Mouse (Mus musculus): Measurements from ENCODE around the gene Fance. TPM values are rescaled to one million over a fixed set of nuclear protein-coding genes. Genes with fewer than 3 reads are reported as not detected.

The Fance gene
- polyA plus RNA-seq, 1 experiment: 28.5 TPM

DNA sequence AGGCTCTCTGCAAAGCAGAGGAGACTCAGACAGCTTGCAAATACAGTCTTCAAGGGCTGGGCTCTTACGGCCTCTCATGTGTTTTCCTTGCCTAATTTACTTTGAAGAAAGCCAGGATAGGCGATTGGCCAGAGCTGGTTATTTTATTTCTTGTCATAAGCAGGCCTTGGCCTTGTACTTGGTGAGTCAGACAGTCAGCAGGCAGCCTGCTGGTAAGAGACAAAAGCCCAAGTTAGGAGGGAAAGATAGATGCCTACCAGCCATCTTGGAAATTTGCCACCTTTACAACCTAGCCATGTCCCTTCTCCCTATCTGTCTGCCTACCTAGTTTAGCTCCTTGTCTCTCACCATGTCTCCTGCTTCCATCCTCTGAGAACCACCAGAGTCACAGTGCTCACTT is 58.0 kb downstream of the Fance start:
- no peaks in the 10 kb centered on the region for H3K79me2 ChIP-seq (ENCODE audit: control insufficient read depth, insufficient read depth)
- no peaks in the 10 kb centered on the region for H3K27me3 ChIP-seq (ENCODE audit: control insufficient read depth, insufficient read depth, insufficient read length)
- no peak overlapping the region for H3K4me2 ChIP-seq (ENCODE audit: low read depth)
- H3K4me3 ChIP-seq: no peak overlapping the region
- TF ChIP-seq POLR2AphosphoS2 (IDR thresholded peaks at IDR 0.05; ENCODE audit: insufficient read length, low read depth) (no peak), POLR2A (IDR thresholded peaks at IDR 0.05; ENCODE audit: insufficient read length, low read depth) (no peak), E2F4 (IDR thresholded peaks at IDR 0.05; ENCODE audit: insufficient read depth) (no peak), USF1 (IDR thresholded peaks at IDR 0.05; ENCODE audit: low read depth) (no peak), TCF3 (IDR thresholded peaks at IDR 0.05; ENCODE audit: insufficient read length, low read depth) (no peak), MAX (IDR thresholded peaks at IDR 0.05; ENCODE audit: low read depth) (no peak), SRF (IDR thresholded peaks at IDR 0.05; ENCODE audit: control insufficient read depth, insufficient read length, low read depth) (no peak), CEBPB (IDR thresholded peaks at IDR 0.05; ENCODE audit: insufficient read depth, poor library complexity, severe bottlenecking) (no peak), TCF12 (IDR thresholded peaks at IDR 0.05; ENCODE audit: insufficient read depth, poor library complexity, severe bottlenecking) (no peak), MYOG (IDR thresholded peaks at IDR 0.05; ENCODE audit: control insufficient read depth in 1 of 3, insufficient read depth in 1 of 3, insufficient read length in 2 of 3, low read depth in 2 of 3) (no peak), MYOD1 (IDR thresholded peaks at IDR 0.05; ENCODE audit: control insufficient read depth in 1 of 3, insufficient read length in 2 of 3, low read depth in 2 of 3) (no peak)
- no peak overlapping the region for H3ac ChIP-seq (ENCODE audit: control insufficient read depth, insufficient read length)
- no peaks in the 10 kb centered on the region for H3K36me3 ChIP-seq (ENCODE audit: control insufficient read depth, insufficient read depth)

DNA sequence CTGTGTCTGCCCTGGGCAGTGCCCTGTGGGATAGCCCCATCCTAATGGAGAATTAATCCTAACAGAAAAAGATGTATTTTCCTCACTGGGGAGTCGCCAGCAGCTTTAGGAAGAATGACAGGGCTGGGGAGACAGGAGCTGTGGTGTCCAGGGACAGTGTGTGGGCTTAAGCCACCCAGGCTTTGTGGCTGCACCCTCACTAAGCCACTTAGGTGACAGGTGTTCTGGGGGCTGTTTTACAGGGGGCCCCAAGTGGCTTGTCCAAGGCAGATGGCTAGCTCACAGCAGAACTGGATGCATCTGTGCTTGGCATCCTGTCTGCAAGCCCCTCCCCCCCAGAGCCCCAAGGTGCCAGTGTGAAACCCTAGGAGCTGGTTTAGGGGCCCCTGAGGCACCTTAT is 58.6 kb downstream of the Fance start:
- Histone ChIP-seq H3K27me3 (ENCODE audit: control insufficient read depth, insufficient read depth, insufficient read length) (no peaks in the 10 kb centered on the region), H3K79me2 (ENCODE audit: control insufficient read depth, insufficient read depth) (no peaks in the 10 kb centered on the region), H3K4me3 (no peak overlapping the region), H3K4me2 (ENCODE audit: low read depth) (no peak overlapping the region), H3ac (ENCODE audit: control insufficient read depth, insufficient read length) (no peak overlapping the region), H3K36me3 (ENCODE audit: control insufficient read depth, insufficient read depth) (no peaks in the 10 kb centered on the region)
- TF ChIP-seq E2F4 (IDR thresholded peaks at IDR 0.05; ENCODE audit: insufficient read depth) (no peak), MYOD1 (IDR thresholded peaks at IDR 0.05; ENCODE audit: control insufficient read depth in 1 of 3, insufficient read length in 2 of 3, low read depth in 2 of 3) (peak in 1 of 3 experiments; percentile 59)

DNA sequence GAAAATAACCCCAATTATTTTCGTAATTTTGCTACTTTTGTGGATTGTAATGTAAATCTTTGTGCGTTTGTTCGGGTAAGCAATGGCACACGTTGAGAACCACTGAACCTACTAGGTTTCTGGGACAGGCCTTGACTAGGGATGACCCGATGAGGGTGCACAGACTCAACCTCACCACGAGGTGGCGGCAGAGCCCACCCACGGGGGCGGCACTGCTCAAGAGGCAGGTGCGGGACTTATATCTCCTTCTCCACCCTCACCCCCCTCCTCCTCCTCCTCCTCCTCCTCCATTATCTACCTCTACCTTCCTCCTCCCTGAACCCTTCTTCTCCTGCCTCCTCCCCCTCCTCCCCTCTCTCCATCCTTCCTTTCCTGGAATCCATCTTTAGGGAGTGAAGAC is 60.5 kb downstream of the Fance start:
- no peak overlapping the region for H3ac ChIP-seq (ENCODE audit: control insufficient read depth, insufficient read length)
- H3K4me2 ChIP-seq (ENCODE audit: low read depth): no peak overlapping the region
- no peaks in the 10 kb centered on the region for H3K27me3 ChIP-seq (ENCODE audit: control insufficient read depth, insufficient read depth, insufficient read length)
- no peak overlapping the region for H3K4me3 ChIP-seq
- no peaks in the 10 kb centered on the region for H3K79me2 ChIP-seq (ENCODE audit: control insufficient read depth, insufficient read depth)
- TF ChIP-seq TCF3 (IDR thresholded peaks at IDR 0.05; ENCODE audit: insufficient read length, low read depth) (no peak), MYOD1 (IDR thresholded peaks at IDR 0.05; ENCODE audit: control insufficient read depth in 1 of 3, insufficient read length in 2 of 3, low read depth in 2 of 3) (peak in 1 of 3 experiments; percentile 59), MYOG (IDR thresholded peaks at IDR 0.05; ENCODE audit: control insufficient read depth in 1 of 3, insufficient read depth in 1 of 3, insufficient read length in 2 of 3, low read depth in 2 of 3) (peak in 1 of 3 experiments; percentile 21)
- no peaks in the 10 kb centered on the region for H3K36me3 ChIP-seq (ENCODE audit: control insufficient read depth, insufficient read depth)

DNA sequence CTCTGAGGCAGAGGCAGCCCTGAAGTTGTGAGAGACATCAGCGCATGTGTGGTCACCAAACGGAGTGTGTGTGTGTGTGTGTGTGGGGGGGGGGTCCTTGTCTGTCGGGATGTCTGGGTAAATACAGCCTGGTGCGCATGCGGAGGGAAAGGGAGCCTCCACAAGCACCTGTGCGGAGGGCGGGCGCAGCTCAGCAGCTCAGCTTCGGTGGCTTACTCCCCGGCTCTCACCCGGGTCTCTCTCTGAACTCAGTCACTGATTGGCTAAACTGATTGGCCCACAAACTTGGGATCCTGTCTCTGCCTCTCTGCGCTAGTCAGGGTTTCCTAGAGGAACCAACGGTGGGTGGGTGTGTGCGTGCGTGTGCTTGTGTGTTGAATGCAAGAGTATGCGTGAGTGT is 61.2 kb downstream of the Fance start:
- Histone ChIP-seq H3K4me2 (ENCODE audit: low read depth) (no peak overlapping the region), H3K79me2 (ENCODE audit: control insufficient read depth, insufficient read depth) (no peaks in the 10 kb centered on the region), H3K4me3 (no peak overlapping the region), H3K27me3 (ENCODE audit: control insufficient read depth, insufficient read depth, insufficient read length) (no peaks in the 10 kb centered on the region), H3K36me3 (ENCODE audit: control insufficient read depth, insufficient read depth) (no peaks in the 10 kb centered on the region), H3ac (ENCODE audit: control insufficient read depth, insufficient read length) (no peak overlapping the region)
- no peak for TF ChIP-seq E2F4 (IDR thresholded peaks at IDR 0.05; ENCODE audit: insufficient read depth)
- no peak for TF ChIP-seq MYOG (IDR thresholded peaks at IDR 0.05; ENCODE audit: control insufficient read depth in 1 of 3, insufficient read depth in 1 of 3, insufficient read length in 2 of 3, low read depth in 2 of 3)
- TF ChIP-seq POLR2A (IDR thresholded peaks at IDR 0.05; ENCODE audit: insufficient read length, low read depth): no peak
- no peak for TF ChIP-seq TCF3 (IDR thresholded peaks at IDR 0.05; ENCODE audit: insufficient read length, low read depth)
- TF ChIP-seq TCF12 (IDR thresholded peaks at IDR 0.05; ENCODE audit: insufficient read depth, poor library complexity, severe bottlenecking): no peak
- TF ChIP-seq USF1 (IDR thresholded peaks at IDR 0.05; ENCODE audit: low read depth): no peak
- no peak for TF ChIP-seq MAX (IDR thresholded peaks at IDR 0.05; ENCODE audit: low read depth)

DNA sequence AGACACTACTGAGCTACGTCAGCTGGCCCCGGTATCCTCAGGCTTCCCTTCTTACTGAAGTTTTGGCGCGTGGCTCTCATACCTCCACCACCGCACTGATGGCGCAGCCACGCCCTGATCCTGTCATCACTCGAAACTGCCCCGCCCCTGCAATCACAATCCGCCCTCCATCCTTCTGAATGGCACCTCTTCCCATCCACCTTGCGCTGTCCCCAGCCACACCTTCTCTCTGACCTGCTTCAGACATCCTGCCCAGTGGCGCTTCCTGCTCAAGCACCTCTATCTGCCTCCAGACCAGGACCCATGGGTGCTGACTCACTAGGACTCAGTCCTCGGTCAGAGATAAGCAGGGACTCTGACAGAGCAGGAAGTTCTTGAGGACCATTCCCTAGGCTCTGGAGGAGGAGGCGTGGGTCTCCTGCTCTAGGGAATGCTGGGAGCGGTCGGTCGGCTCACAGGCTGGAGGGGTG is 62.3 kb downstream of the Fance start:
- no peak overlapping the region for H3K4me2 ChIP-seq (ENCODE audit: low read depth)
- H3K36me3 ChIP-seq (ENCODE audit: control insufficient read depth, insufficient read depth): no peaks in the 10 kb centered on the region
- no peak overlapping the region for H3ac ChIP-seq (ENCODE audit: control insufficient read depth, insufficient read length)
- H3K79me2 ChIP-seq (ENCODE audit: control insufficient read depth, insufficient read depth): no peaks in the 10 kb centered on the region
- H3K4me3 ChIP-seq: no peak overlapping the region
- TF ChIP-seq SRF (IDR thresholded peaks at IDR 0.05; ENCODE audit: control insufficient read depth, insufficient read length, low read depth): no peak
- no peak for TF ChIP-seq MAX (IDR thresholded peaks at IDR 0.05; ENCODE audit: low read depth)
- TF ChIP-seq REST (IDR thresholded peaks at IDR 0.05; ENCODE audit: insufficient read depth, insufficient read length): no peak
- TF ChIP-seq TCF12 (IDR thresholded peaks at IDR 0.05; ENCODE audit: insufficient read depth, poor library complexity, severe bottlenecking): no peak
- no peak for TF ChIP-seq TCF3 (IDR thresholded peaks at IDR 0.05; ENCODE audit: insufficient read length, low read depth)
- no peak for TF ChIP-seq POLR2A (IDR thresholded peaks at IDR 0.05; ENCODE audit: insufficient read length, low read depth)
- no peak for TF ChIP-seq MYOD1 (IDR thresholded peaks at IDR 0.05; ENCODE audit: control insufficient read depth in 1 of 3, insufficient read length in 2 of 3, low read depth in 2 of 3)
- TF ChIP-seq USF1 (IDR thresholded peaks at IDR 0.05; ENCODE audit: low read depth): no peak
- no peak for TF ChIP-seq POLR2AphosphoS2 (IDR thresholded peaks at IDR 0.05; ENCODE audit: insufficient read length, low read depth)
- no peak for TF ChIP-seq MYOG (IDR thresholded peaks at IDR 0.05; ENCODE audit: control insufficient read depth in 1 of 3, insufficient read depth in 1 of 3, insufficient read length in 2 of 3, low read depth in 2 of 3)
- TF ChIP-seq CEBPB (IDR thresholded peaks at IDR 0.05; ENCODE audit: insufficient read depth, poor library complexity, severe bottlenecking): no peak
- TF ChIP-seq E2F4 (IDR thresholded peaks at IDR 0.05; ENCODE audit: insufficient read depth): no peak
- H3K27me3 ChIP-seq (ENCODE audit: control insufficient read depth, insufficient read depth, insufficient read length): no peaks in the 10 kb centered on the region

Other genes with a start within 250 kb of the Fance start
- gene Tcp11, start 232.9 kb upstream of the Fance start, polyA plus RNA-seq (2012; fragmentation: generic; extraction: Trizol): not detected
- gene Scube3, start 171.4 kb upstream of the Fance start, polyA plus RNA-seq (2012; fragmentation: generic; extraction: Trizol): 0.02 TPM
- 32.8 TPM for gene Zfp523, start 136.4 kb upstream of the Fance start, polyA plus RNA-seq (2012; fragmentation: generic; extraction: Trizol)
- gene Def6, start 105.7 kb upstream of the Fance start, polyA plus RNA-seq (2012; fragmentation: generic; extraction: Trizol): 3.4 TPM
- 32.6 TPM for gene Ppard, start 80.8 kb upstream of the Fance start, polyA plus RNA-seq (2012; fragmentation: generic; extraction: Trizol)
- 2,984 TPM for gene Rpl10a, start 15.0 kb downstream of the Fance start, polyA plus RNA-seq (2012; fragmentation: generic; extraction: Trizol)
- gene Tead3, start 37.3 kb downstream of the Fance start, polyA plus RNA-seq (2012; fragmentation: generic; extraction: Trizol): 20.1 TPM
- gene Tulp1, start 51.7 kb downstream of the Fance start, polyA plus RNA-seq (2012; fragmentation: generic; extraction: Trizol): not detected
- 11.6 TPM for gene Fkbp5, start 204.0 kb downstream of the Fance start, polyA plus RNA-seq (2012; fragmentation: generic; extraction: Trizol)
- not detected for gene Armc12, start 217.3 kb downstream of the Fance start, polyA plus RNA-seq (2012; fragmentation: generic; extraction: Trizol)
- gene Clpsl2, start 235.9 kb downstream of the Fance start, polyA plus RNA-seq (2012; fragmentation: generic; extraction: Trizol): not detected
- not detected for gene Clps, start 247.2 kb downstream of the Fance start, polyA plus RNA-seq (2012; fragmentation: generic; extraction: Trizol)

Data from myocyte (in vitro differentiated cells).